Mouse (Mus musculus) lung, embryonic 16.5 days (tissue): Measurements from ENCODE around the gene Htr1d. TPM values are rescaled to one million over a fixed set of nuclear protein-coding genes. Genes with fewer than 3 reads are reported as not detected.

Experiments
- ATAC-seq: fragments of 200-750 bp; cut with Nextera tagmentation; 2 replicates; pipeline ENCODE4 v1.8.0; 2017; ENCODE audit warnings: low read depth, mild to moderate bottlenecking, moderate library complexity
- H3K27ac ChIP-seq: fragments of 300-500 bp; sonication (generic); 2 replicates; pipeline ENCODE4 v1.5.1; 2014; ENCODE audit warnings: mild to moderate bottlenecking, control low read depth, low read length
- H3K27me3 ChIP-seq: fragments of 300-500 bp; sonication (generic); 2 replicates; pipeline ENCODE4 v1.6.1; 2014; ENCODE audit warnings: low read depth, low read length, mixed read lengths; ENCODE audit not compliant: control insufficient read depth, insufficient read depth
- H3K36me3 ChIP-seq: fragments of 300-500 bp; sonication (generic); 2 replicates; pipeline ENCODE4 v1.6.1; 2014; ENCODE audit warnings: low read length; ENCODE audit not compliant: control insufficient read depth, insufficient read depth
- H3K4me1 ChIP-seq: fragments of 300-500 bp; sonication (generic); replicated peaks from 2 replicates; pipeline ENCODE4 v1.6.1; 2014; ENCODE audit warnings: low read length, mixed read lengths; ENCODE audit not compliant: control insufficient read depth, insufficient read depth
- H3K4me2 ChIP-seq: fragments of 300-500 bp; sonication (generic); 2 replicates; pipeline ENCODE4 v1.6.1; 2014; ENCODE audit warnings: low read depth, low read length, control low read depth
- H3K4me3 ChIP-seq: fragments of 300-500 bp; sonication (generic); 2 replicates; pipeline ENCODE4 v1.5.1; 2014; ENCODE audit warnings: mild to moderate bottlenecking, low read length, control low read depth
- H3K9ac ChIP-seq: fragments of 300-500 bp; sonication (generic); 2 replicates; pipeline ENCODE4 v1.6.1; 2014; ENCODE audit warnings: low read length, control low read depth
- H3K9me3 ChIP-seq: fragments of 300-500 bp; sonication (generic); 2 replicates; pipeline ENCODE4 v1.6.1; 2016; ENCODE audit warnings: low read length; ENCODE audit not compliant: control insufficient read depth
- WGBS: fragments of 180-500 bp; shearing (Covaris S2); extraction: QIAGEN DNeasy Blood & Tissue Kit; methylation state at CpG from one replicate; pipeline ENCODE4 v1.1.7; 2014; 5-methylcytosine and 5-hydroxymethylcytosine counted together
- polyA plus RNA-seq: library from polyadenylated mRNA; unstranded; fragments of >200 nt; fragmentation: Nextera tagmentation; extraction: Ambion mirVana; gene quantifications from 2 replicates; pipeline ENCODE4 v1.2.1, GENCODE M21; 2015

The Htr1d gene
- polyA plus RNA-seq, 1 experiment from 2014 or later, result not detected

GRCm38 (mm10) chr4:136418962-136419361, 4.4 kb upstream of the Htr1d start:
- Histone ChIP-seq H3K9ac (no peak overlapping the region), H3K4me2 (no peak overlapping the region), H3K27me3 (peaks cover 16% of the 10 kb centered on the region), H3K9me3 (no peaks in the 10 kb centered on the region), H3K4me3 (no peak overlapping the region), H3K27ac (no peak overlapping the region), H3K36me3 (no peaks in the 10 kb centered on the region), H3K4me1 (peaks cover under 1% of the 10 kb centered on the region; the same call in 1 of the 2 replicates)
- WGBS, result 9% methylated on average over 11 of the region's 11 CpGs
- ATAC-seq, result no peak

DNA sequence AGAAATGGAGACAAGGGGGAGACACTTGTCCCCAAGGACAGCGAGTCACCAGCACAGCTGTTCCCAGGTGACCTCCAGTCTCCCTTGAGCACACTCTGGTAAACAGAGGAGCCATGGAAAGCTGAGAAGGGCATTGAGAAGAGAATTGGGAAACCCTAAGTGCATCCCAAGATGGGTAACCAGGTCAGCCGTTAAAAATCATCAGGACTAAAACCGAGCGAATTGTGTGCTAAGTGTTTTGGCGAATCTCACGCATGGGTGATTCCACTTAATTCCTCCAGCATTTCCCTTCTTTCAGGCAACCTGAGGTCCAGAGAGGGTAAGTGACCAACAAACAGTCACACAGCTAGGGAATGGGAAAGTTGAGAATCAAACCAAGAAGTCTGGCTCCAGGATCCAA, 3.9 kb upstream of the Htr1d start:
- Histone ChIP-seq H3K4me2 (no peak overlapping the region), H3K9me3 (no peaks in the 10 kb centered on the region), H3K27ac (no peak overlapping the region), H3K4me3 (no peak overlapping the region), H3K4me1 (peaks cover 5% of the 10 kb centered on the region), H3K36me3 (no peaks in the 10 kb centered on the region), H3K9ac (no peak overlapping the region), H3K27me3 (peaks cover 20% of the 10 kb centered on the region)
- no peak for ATAC-seq
- whole genome bisulfite sequencing, result 56% methylated on average over 6 of the region's 6 CpGs

GRCm38 (mm10) chr4:136424120-136424999, 1.0 kb downstream of the Htr1d start:
- H3K9me3 ChIP-seq, result no peaks in the 10 kb centered on the region
- H3K36me3 ChIP-seq, result no peaks in the 10 kb centered on the region
- peak; percentile 23; the same call in 1 of the 2 replicates for ATAC-seq
- peak overlapping the region; percentile 94 for H3K4me2 ChIP-seq
- H3K27me3 ChIP-seq, result peaks cover 36% of the 10 kb centered on the region
- H3K27ac ChIP-seq, result no peak overlapping the region
- H3K4me3 ChIP-seq, result peak overlapping the region; percentile 51
- H3K4me1 ChIP-seq, result peaks cover 10% of the 10 kb centered on the region
- WGBS, result 1% methylated on average over 47 of the region's 70 CpGs
- peak overlapping the region; percentile 52; the same call in 1 of the 2 replicates for H3K9ac ChIP-seq

DNA sequence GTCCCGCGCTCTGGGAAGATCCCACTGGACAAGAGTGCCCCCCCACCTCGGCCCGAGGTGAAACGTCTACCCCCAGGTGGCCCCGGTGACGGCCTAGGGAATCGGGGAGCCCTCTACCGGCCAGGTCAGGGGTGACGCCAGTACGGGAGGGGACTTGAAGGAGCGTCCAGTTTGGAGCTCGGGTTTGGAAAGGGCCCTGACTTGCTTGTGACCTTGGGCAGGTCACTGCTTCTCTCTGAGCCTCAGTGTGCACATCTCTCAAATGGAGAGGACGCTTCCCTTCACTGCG, 1.6 kb downstream of the Htr1d start:
- Histone ChIP-seq H3K4me1 (peaks cover 10% of the 10 kb centered on the region), H3K36me3 (no peaks in the 10 kb centered on the region), H3K27me3 (peaks cover 36% of the 10 kb centered on the region), H3K9ac (peak overlapping the region; percentile 52; the same call in 1 of the 2 replicates), H3K9me3 (no peaks in the 10 kb centered on the region), H3K27ac (no peak overlapping the region), H3K4me2 (peak overlapping the region; percentile 94), H3K4me3 (peak overlapping the region; percentile 51)
- peak; percentile 32; the same call in 1 of the 2 replicates for ATAC-seq
- 3% methylated on average over 15 of the region's 15 CpGs for WGBS

- peak; percentile 52; the same call in 1 of the 2 replicates for ATAC-seq
- Histone ChIP-seq H3K9ac (no peak overlapping the region), H3K27me3 (peaks cover 2% of the 10 kb centered on the region; the same call in 1 of the 2 replicates), H3K4me3 (no peak overlapping the region), H3K9me3 (no peaks in the 10 kb centered on the region), H3K27ac (no peak overlapping the region), H3K36me3 (no peaks in the 10 kb centered on the region), H3K4me1 (peaks cover 9% of the 10 kb centered on the region; the same call in 1 of the 2 replicates), H3K4me2 (no peak overlapping the region)
- 23% methylated on average over 11 of the region's 11 CpGs for WGBS
These were observed 7.5 kb downstream of the Htr1d start for GRCm38 (mm10) chr4:136430609-136431375.

- H3K9ac ChIP-seq, result no peak overlapping the region
- ATAC-seq, result peak; percentile 53; the same call in 1 of the 2 replicates
- no peaks in the 10 kb centered on the region for H3K27me3 ChIP-seq
- no peaks in the 10 kb centered on the region for H3K36me3 ChIP-seq
- no peak overlapping the region for H3K4me3 ChIP-seq
- H3K9me3 ChIP-seq, result no peaks in the 10 kb centered on the region
- H3K4me1 ChIP-seq, result peaks cover 9% of the 10 kb centered on the region; the same call in 1 of the 2 replicates
- no peak overlapping the region for H3K27ac ChIP-seq
- H3K4me2 ChIP-seq, result no peak overlapping the region
- 2% methylated on average over 3 of the region's 3 CpGs for WGBS
These were observed 8.0 kb downstream of the Htr1d start for GRCm38 (mm10) chr4:136431376-136431693.

DNA sequence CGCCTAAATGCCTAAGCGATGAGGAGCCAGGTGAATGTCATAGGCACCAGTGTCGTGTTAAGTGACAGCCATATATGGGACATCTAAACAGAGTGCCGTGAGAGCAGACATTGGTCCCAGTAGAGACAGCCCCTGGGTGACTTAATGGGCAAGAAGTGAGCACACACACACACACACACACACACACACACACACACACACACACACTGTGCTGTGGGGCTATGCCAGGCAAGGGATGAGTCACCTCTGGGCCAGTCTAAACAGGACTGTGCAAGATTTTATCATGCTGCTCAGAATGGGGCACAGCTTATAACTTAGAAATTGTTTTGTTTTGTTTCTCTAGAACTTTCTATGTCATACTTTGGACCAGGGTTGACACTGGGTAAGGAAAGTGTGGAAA, 10.7 kb downstream of the Htr1d start:
- Histone ChIP-seq H3K4me1 (peaks cover 9% of the 10 kb centered on the region; the same call in 1 of the 2 replicates), H3K4me3 (no peak overlapping the region), H3K4me2 (no peak overlapping the region), H3K36me3 (no peaks in the 10 kb centered on the region), H3K9ac (no peak overlapping the region), H3K9me3 (no peaks in the 10 kb centered on the region), H3K27ac (no peak overlapping the region), H3K27me3 (no peaks in the 10 kb centered on the region)
- ATAC-seq, result no peak
- WGBS, result 66% methylated on average over 4 of the region's 4 CpGs

DNA sequence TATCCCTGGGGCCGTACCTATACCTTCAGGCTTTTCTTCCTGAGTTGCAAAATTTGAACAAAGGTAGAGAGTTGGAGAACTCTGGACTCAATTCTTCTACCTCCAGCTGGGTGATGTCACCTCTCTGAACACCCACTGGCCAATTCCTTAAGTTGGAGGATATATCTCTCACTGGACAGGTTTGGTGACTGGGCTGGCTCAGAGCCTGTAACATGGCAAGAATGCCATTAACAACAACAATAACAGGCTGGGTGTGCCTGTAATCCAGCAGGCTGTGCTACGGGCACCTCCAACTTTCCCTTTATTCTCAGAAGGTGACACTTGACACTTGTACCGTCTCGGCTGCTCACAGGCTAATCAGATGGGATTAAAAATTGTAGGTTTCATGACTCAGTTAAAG, 15.8 kb downstream of the Htr1d start:
- Histone ChIP-seq H3K9me3 (no peaks in the 10 kb centered on the region), H3K36me3 (no peaks in the 10 kb centered on the region), H3K4me1 (no peaks in the 10 kb centered on the region), H3K4me3 (no peak overlapping the region), H3K4me2 (no peak overlapping the region), H3K27ac (no peak overlapping the region), H3K9ac (no peak overlapping the region), H3K27me3 (no peaks in the 10 kb centered on the region)
- ATAC-seq, result no peak
- 54% methylated on average over 4 of the region's 4 CpGs for WGBS

DNA sequence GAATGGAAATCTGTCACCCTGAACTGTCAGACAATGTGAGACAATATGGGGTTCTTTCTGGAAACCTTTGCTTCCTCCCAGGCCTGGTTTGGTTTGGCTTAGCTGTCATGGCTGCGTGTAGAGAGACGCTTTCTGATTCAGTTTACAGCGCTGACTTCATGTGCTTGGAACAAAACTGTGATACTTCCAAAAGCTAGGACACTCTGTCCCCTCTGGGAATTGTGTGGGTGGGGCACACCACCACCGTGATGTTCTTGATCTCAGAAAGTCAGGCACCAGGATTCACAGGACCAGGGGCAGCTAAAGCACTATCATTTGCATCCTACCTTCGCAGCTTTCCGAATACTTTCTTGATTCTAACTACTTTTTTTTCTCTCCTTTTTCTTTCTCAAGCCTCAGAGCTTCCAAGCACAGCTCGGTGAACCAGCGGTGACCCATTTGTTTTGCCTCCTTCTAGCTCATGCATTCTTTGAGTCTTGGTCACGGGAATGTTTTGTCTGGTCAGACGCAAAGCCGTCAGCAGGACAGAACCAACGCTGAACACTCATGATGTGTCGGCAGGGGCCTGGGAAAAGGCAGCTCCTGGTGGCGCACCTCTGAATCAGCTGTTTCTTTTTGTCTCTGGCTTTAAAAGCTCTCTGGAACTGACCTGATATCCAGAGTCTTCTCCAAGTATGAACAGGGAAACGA, 18.2 kb downstream of the Htr1d start:
- Histone ChIP-seq H3K9ac (no peak overlapping the region), H3K27ac (no peak overlapping the region), H3K4me3 (no peak overlapping the region), H3K36me3 (no peaks in the 10 kb centered on the region), H3K27me3 (no peaks in the 10 kb centered on the region), H3K9me3 (no peaks in the 10 kb centered on the region), H3K4me2 (no peak overlapping the region), H3K4me1 (no peaks in the 10 kb centered on the region)
- ATAC-seq, result no peak
- 63% methylated on average over 15 of the region's 15 CpGs for WGBS
